Mouse (Mus musculus): ENCODE measurements around the gene Fank1. TPM values are rescaled to one million over a fixed set of nuclear protein-coding genes. Genes with fewer than 3 reads are reported as not detected.

The Fank1 gene
- polyA plus RNA-seq, 1 experiment from 2014 or later = 7.9 TPM

- H3K4me1 ChIP-seq (ENCODE audit: control insufficient read depth, insufficient read depth, low read length) = no peaks in the 10 kb centered on the region; the same call in 1 of the 2 replicates
- no peaks in the 10 kb centered on the region for H3K27me3 ChIP-seq (ENCODE audit: control insufficient read depth, insufficient read depth, low read depth, low read length)
- no peak overlapping the region for H3K9ac ChIP-seq (ENCODE audit: low read depth, low read length)
- no peak overlapping the region for H3K27ac ChIP-seq (ENCODE audit: low read length)
- 75% methylated on average over 6 of the region's 6 CpGs for WGBS
- no peak for ATAC-seq
- no peaks in the 10 kb centered on the region for H3K36me3 ChIP-seq (ENCODE audit: control insufficient read depth, insufficient read depth, low read length)
- no peaks in the 10 kb centered on the region for H3K9me3 ChIP-seq (replicated peaks; ENCODE audit: control insufficient read depth, low read length, poor library complexity, severe bottlenecking)
- H3K4me3 ChIP-seq (ENCODE audit: low read depth, low read length) = no peak overlapping the region
- no peak overlapping the region for H3K4me2 ChIP-seq (ENCODE audit: low read length)
Observed at GRCm38 (mm10) chr7:133781991-133782390, 5.3 kb downstream of the Fank1 start.

GRCm38 (mm10) chr7:133782717-133783435, 6.2 kb downstream of the Fank1 start, which contains the start of gene Dhx32:
TSS of gene Dhx32 (minus strand) at chr7:133782726.
- 16% methylated on average over 18 of the region's 18 CpGs for WGBS
- Histone ChIP-seq H3K4me2 (ENCODE audit: low read length) (no peak within 1 kb of the TSS), H3K9me3 (replicated peaks; ENCODE audit: control insufficient read depth, low read length, poor library complexity, severe bottlenecking) (no peaks in the 10 kb centered on the region), H3K27ac (ENCODE audit: low read length) (no peak within 1 kb of the TSS), H3K9ac (ENCODE audit: low read depth, low read length) (no peak within 1 kb of the TSS), H3K4me1 (ENCODE audit: control insufficient read depth, insufficient read depth, low read length) (no peaks in the 10 kb centered on the region; the same call in 1 of the 2 replicates), H3K27me3 (ENCODE audit: control insufficient read depth, insufficient read depth, low read depth, low read length) (no peaks in the 10 kb centered on the region), H3K36me3 (ENCODE audit: control insufficient read depth, insufficient read depth, low read length) (no peaks in the 10 kb centered on the region), H3K4me3 (ENCODE audit: low read depth, low read length) (no peak within 1 kb of the TSS)
- no peak for ATAC-seq

GRCm38 (mm10) chr7:133787571-133787970, 10.9 kb downstream of the Fank1 start:
- no peak overlapping the region for H3K4me2 ChIP-seq (ENCODE audit: low read length)
- H3K4me3 ChIP-seq (ENCODE audit: low read depth, low read length) = no peak overlapping the region
- ATAC-seq = no peak
- no peaks in the 10 kb centered on the region for H3K27me3 ChIP-seq (ENCODE audit: control insufficient read depth, insufficient read depth, low read depth, low read length)
- WGBS = 90% methylated on average over 6 of the region's 6 CpGs
- H3K36me3 ChIP-seq (ENCODE audit: control insufficient read depth, insufficient read depth, low read length) = no peaks in the 10 kb centered on the region
- no peak overlapping the region for H3K9ac ChIP-seq (ENCODE audit: low read depth, low read length)
- no peaks in the 10 kb centered on the region for H3K9me3 ChIP-seq (replicated peaks; ENCODE audit: control insufficient read depth, low read length, poor library complexity, severe bottlenecking)
- no peak overlapping the region for H3K27ac ChIP-seq (ENCODE audit: low read length)
- H3K4me1 ChIP-seq (ENCODE audit: control insufficient read depth, insufficient read depth, low read length) = no peaks in the 10 kb centered on the region; the same call in 1 of the 2 replicates

GRCm38 (mm10) chr7:133788147-133788546, 11.5 kb downstream of the Fank1 start:
- Histone ChIP-seq H3K4me3 (ENCODE audit: low read depth, low read length) (no peak overlapping the region), H3K36me3 (ENCODE audit: control insufficient read depth, insufficient read depth, low read length) (no peaks in the 10 kb centered on the region), H3K27me3 (ENCODE audit: control insufficient read depth, insufficient read depth, low read depth, low read length) (no peaks in the 10 kb centered on the region), H3K27ac (ENCODE audit: low read length) (no peak overlapping the region), H3K9me3 (replicated peaks; ENCODE audit: control insufficient read depth, low read length, poor library complexity, severe bottlenecking) (no peaks in the 10 kb centered on the region), H3K4me1 (ENCODE audit: control insufficient read depth, insufficient read depth, low read length) (no peaks in the 10 kb centered on the region), H3K9ac (ENCODE audit: low read depth, low read length) (no peak overlapping the region), H3K4me2 (ENCODE audit: low read length) (no peak overlapping the region)
- ATAC-seq = no peak
- 83% methylated on average over 3 of the region's 3 CpGs for WGBS

- ATAC-seq = no peak
Observed at GRCm38 (mm10) chr7:133790171-133790570, 13.5 kb downstream of the Fank1 start.

GRCm38 (mm10) chr7:133790608-133791229, 14.1 kb downstream of the Fank1 start:
- no peak overlapping the region for H3K27ac ChIP-seq (ENCODE audit: low read length)
- no peak overlapping the region for H3K4me3 ChIP-seq (ENCODE audit: low read depth, low read length)
- no peak overlapping the region for H3K9ac ChIP-seq (ENCODE audit: low read depth, low read length)
- 85% methylated on average over 4 of the region's 4 CpGs for WGBS
- H3K27me3 ChIP-seq (ENCODE audit: control insufficient read depth, insufficient read depth, low read depth, low read length) = no peaks in the 10 kb centered on the region
- H3K4me1 ChIP-seq (ENCODE audit: control insufficient read depth, insufficient read depth, low read length) = no peaks in the 10 kb centered on the region
- no peaks in the 10 kb centered on the region for H3K9me3 ChIP-seq (replicated peaks; ENCODE audit: control insufficient read depth, low read length, poor library complexity, severe bottlenecking)
- ATAC-seq = no peak
- no peaks in the 10 kb centered on the region for H3K36me3 ChIP-seq (ENCODE audit: control insufficient read depth, insufficient read depth, low read length)
- H3K4me2 ChIP-seq (ENCODE audit: low read length) = no peak overlapping the region

More at GRCm38 (mm10) chr7:133790171-133790570, 13.5 kb downstream of the Fank1 start:
- WGBS = 90% methylated on average over 4 of the region's 4 CpGs
- H3K9ac ChIP-seq (ENCODE audit: low read depth, low read length) = no peak overlapping the region
- no peak overlapping the region for H3K4me3 ChIP-seq (ENCODE audit: low read depth, low read length)
- H3K4me2 ChIP-seq (ENCODE audit: low read length) = no peak overlapping the region
- no peaks in the 10 kb centered on the region for H3K9me3 ChIP-seq (replicated peaks; ENCODE audit: control insufficient read depth, low read length, poor library complexity, severe bottlenecking)
- no peaks in the 10 kb centered on the region for H3K27me3 ChIP-seq (ENCODE audit: control insufficient read depth, insufficient read depth, low read depth, low read length)
- no peaks in the 10 kb centered on the region for H3K4me1 ChIP-seq (ENCODE audit: control insufficient read depth, insufficient read depth, low read length)
- H3K27ac ChIP-seq (ENCODE audit: low read length) = no peak overlapping the region
- H3K36me3 ChIP-seq (ENCODE audit: control insufficient read depth, insufficient read depth, low read length) = no peaks in the 10 kb centered on the region

GRCm38 (mm10) chr7:133792771-133793170, 16.1 kb downstream of the Fank1 start:
- 55% methylated on average over 1 of the region's 1 CpGs for WGBS
- no peak overlapping the region for H3K4me2 ChIP-seq (ENCODE audit: low read length)
- H3K4me1 ChIP-seq (ENCODE audit: control insufficient read depth, insufficient read depth, low read length) = no peaks in the 10 kb centered on the region
- H3K9me3 ChIP-seq (replicated peaks; ENCODE audit: control insufficient read depth, low read length, poor library complexity, severe bottlenecking) = no peaks in the 10 kb centered on the region
- H3K4me3 ChIP-seq (ENCODE audit: low read depth, low read length) = no peak overlapping the region
- no peak overlapping the region for H3K27ac ChIP-seq (ENCODE audit: low read length)
- H3K27me3 ChIP-seq (ENCODE audit: control insufficient read depth, insufficient read depth, low read depth, low read length) = no peaks in the 10 kb centered on the region
- no peak overlapping the region for H3K9ac ChIP-seq (ENCODE audit: low read depth, low read length)
- ATAC-seq = no peak
- no peaks in the 10 kb centered on the region for H3K36me3 ChIP-seq (ENCODE audit: control insufficient read depth, insufficient read depth, low read length)

GRCm38 (mm10) chr7:133793248-133794131, 16.8 kb downstream of the Fank1 start:
- Histone ChIP-seq H3K4me1 (ENCODE audit: control insufficient read depth, insufficient read depth, low read length) (no peaks in the 10 kb centered on the region), H3K9ac (ENCODE audit: low read depth, low read length) (no peak overlapping the region), H3K27ac (ENCODE audit: low read length) (no peak overlapping the region), H3K27me3 (ENCODE audit: control insufficient read depth, insufficient read depth, low read depth, low read length) (no peaks in the 10 kb centered on the region), H3K4me3 (ENCODE audit: low read depth, low read length) (no peak overlapping the region), H3K36me3 (ENCODE audit: control insufficient read depth, insufficient read depth, low read length) (no peaks in the 10 kb centered on the region), H3K4me2 (ENCODE audit: low read length) (no peak overlapping the region), H3K9me3 (replicated peaks; ENCODE audit: control insufficient read depth, low read length, poor library complexity, severe bottlenecking) (no peaks in the 10 kb centered on the region)
- no peak for ATAC-seq
- WGBS = 73% methylated on average over 10 of the region's 10 CpGs

Measured in midbrain, embryonic 16.5 days (tissue).